Mouse (Mus musculus): Measurements from ENCODE around the gene Gm37240. TPM values are rescaled to one million over a fixed set of nuclear protein-coding genes. Genes with fewer than 3 reads are reported as not detected.
"Not testable (repeated sequence)": the region's sequence is repeated elsewhere in the genome, so short reads cannot be mapped to it uniquely, and the experiment has no call there.

Gene Gm37240
- polyA plus RNA-seq, 1 experiment from 2014 or later, result 0.08 TPM

DNA sequence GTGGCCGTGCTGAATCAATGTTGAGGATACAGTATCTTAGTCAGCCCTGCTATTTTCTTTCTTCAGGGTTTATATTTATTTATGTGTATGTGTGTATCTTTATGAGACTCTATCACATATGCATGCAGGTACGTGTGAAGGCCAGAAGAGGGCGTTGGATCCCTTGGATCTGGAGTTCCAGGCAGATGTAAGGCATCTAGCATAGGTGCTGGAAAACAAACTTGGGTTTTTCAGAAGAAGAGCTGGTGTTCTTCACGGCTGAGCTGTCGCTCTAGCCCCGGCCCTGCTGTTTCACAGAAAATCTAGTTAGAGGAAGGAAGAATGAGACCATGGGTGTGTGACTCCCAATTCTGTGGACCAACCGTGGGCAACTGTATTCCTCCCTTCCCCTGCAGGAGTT is 1229.3 kb downstream of the Gm37240 start:
- ATAC-seq (ENCODE audit: low FRiP score), result no peak
- Histone ChIP-seq H3K9ac (no peak overlapping the region), H3K36me3 (no peaks in the 10 kb centered on the region), H3K9me3 (no peaks in the 10 kb centered on the region), H3K27me3 (no peaks in the 10 kb centered on the region), H3K4me3 (no peak overlapping the region), H3K27ac (no peak overlapping the region), H3K4me1 (replicated peaks) (peaks cover 20% of the 10 kb centered on the region), H3K4me2 (no peak overlapping the region)
- 89% methylated on average over 7 of the region's 7 CpGs for WGBS

DNA sequence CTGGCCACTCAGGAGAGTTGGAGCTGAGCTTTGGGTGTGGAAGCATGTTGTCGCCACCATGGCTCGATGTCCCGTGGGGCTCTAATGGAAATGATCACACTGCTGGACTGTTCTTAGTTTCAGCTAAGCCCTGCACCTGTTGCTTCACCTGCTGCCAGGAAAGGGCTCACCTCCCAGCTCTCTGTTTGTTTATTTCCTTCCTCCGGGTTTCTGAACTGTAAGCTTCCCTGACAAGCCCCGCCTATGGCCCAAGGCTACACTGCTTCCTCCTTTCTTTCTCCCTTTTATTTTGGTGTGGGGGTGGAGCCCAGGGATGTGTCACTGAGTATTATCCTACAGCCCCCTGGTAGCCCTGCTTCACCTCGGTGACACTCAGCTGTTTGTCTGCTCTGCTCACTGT is 1230.1 kb downstream of the Gm37240 start:
- WGBS, result 68% methylated on average over 6 of the region's 6 CpGs
- Histone ChIP-seq H3K36me3 (no peaks in the 10 kb centered on the region), H3K9ac (no peak overlapping the region), H3K9me3 (no peaks in the 10 kb centered on the region), H3K4me1 (replicated peaks) (peaks cover 20% of the 10 kb centered on the region), H3K27me3 (0 out of 2 replicates have a peak, but pooled peaks cover 3% of the 10 kb centered on the region), H3K27ac (no peak overlapping the region), H3K4me2 (no peak overlapping the region), H3K4me3 (no peak overlapping the region)
- no peak for ATAC-seq (ENCODE audit: low FRiP score)

DNA sequence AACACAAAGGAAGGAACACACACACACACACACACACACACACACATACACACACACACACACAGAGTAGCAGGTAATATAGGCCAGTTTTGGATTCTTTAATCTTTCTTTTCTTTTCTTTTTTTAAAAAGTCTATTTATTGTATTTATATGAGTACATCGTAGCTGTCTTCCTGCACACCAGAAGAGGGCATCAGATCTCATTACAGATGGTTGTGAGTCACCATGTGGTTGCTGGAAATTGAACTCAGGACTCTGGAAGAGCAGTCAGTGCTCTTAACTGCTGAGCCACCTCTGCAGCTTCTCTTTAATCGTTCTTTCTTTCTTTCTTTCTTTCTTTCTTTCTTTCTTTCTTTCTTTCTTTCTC is 1231.5 kb downstream of the Gm37240 start:
- H3K9ac ChIP-seq; H3K9me3 ChIP-seq; H3K27ac ChIP-seq; H3K4me3 ChIP-seq; H3K4me2 ChIP-seq; ATAC-seq (ENCODE audit: low FRiP score); H3K27me3 ChIP-seq; H3K36me3 ChIP-seq: not testable (repeated sequence)
- H3K4me1 ChIP-seq (replicated peaks), result peaks cover 20% of the 10 kb centered on the region
- WGBS, result 85% methylated on average over 2 of the region's 2 CpGs

DNA sequence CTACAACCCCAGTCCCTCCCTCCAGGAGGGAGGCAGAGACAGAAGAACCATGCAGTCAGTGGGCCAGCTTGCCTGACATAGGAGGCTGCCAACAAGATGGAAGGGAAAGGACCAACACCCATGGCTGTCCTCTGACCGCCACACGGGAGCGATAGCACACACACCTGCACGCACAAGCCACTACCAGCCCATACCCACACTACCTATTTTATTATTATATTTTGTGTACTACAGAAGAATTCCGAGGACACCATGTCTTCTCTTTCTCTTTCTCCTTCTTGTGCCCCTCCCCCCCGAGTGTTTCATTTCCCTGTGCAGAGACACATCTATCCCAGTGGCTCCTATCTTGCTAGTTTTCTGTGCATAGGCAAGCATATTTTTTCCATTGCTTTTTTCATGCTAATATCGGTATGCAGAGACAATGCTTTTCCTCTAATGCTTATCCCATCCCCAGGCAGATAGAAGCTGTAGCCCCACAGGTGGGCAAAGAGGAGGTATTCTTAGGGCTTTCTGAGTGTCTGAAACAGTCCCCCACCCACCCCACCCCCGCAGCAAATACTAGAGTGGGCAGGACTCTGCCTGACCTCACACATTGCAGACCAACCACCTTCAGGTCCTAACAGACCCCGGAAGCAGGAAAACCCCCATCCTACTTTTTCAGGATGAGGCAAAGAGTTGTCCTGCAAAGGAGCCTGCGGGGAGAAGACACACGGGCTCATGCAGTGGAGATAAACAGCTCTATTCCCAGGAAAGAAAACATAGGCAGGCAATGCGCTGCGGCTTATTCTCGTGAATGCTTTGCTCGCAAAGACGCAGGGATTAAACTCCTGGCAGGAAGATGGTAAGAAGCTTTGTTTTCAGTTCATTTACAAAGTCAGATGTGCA is 1232.2 kb downstream of the Gm37240 start:
- WGBS, result 24% methylated on average over 16 of the region's 16 CpGs
- Histone ChIP-seq H3K4me1 (replicated peaks) (peaks cover 20% of the 10 kb centered on the region), H3K27ac (no peak overlapping the region), H3K36me3 (no peaks in the 10 kb centered on the region), H3K9me3 (no peaks in the 10 kb centered on the region), H3K4me2 (peak overlapping the region; percentile 34), H3K4me3 (no peak overlapping the region), H3K27me3 (0 out of 2 replicates have a peak, but pooled peaks cover 3% of the 10 kb centered on the region), H3K9ac (no peak overlapping the region)
- peak; percentile 21; the same call in 1 of the 2 replicates for ATAC-seq (ENCODE audit: low FRiP score)

DNA sequence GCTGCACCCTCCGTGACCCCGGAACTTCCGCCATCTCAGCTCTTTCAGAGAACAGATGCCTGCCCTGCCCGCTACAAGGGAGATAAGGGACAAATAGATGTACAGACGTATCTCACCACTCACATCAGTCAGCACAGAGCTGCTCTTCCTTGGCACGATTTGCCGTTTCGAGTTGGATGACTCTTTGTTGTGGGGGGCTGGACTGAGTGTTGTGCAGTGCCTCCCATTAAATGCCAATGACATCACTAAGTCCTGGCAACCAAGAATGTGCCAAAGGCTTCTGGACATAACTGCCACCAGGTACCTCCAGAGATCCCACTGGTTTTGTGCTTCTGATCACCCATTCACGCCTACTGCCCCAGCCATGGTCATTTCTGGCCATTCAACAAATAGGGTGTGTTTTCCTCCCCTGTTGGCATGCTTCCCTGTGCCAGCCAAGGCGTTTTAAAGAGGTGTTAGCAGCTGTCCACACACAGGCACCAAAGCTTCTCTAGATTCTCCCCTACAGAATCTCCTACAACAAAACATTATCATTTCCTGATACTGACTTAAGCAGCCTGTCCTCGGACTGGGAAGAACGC is 1233.0 kb downstream of the Gm37240 start:
- peak; percentile 63 for ATAC-seq (ENCODE audit: low FRiP score)
- H3K4me1 ChIP-seq (replicated peaks), result peaks cover 20% of the 10 kb centered on the region
- no peak overlapping the region for H3K27ac ChIP-seq
- 0 out of 2 replicates have a peak, but pooled peaks cover 3% of the 10 kb centered on the region for H3K27me3 ChIP-seq
- WGBS, result 31% methylated on average over 12 of the region's 12 CpGs
- no peaks in the 10 kb centered on the region for H3K9me3 ChIP-seq
- H3K4me3 ChIP-seq, result peak overlapping the region; percentile 17; the same call in 1 of the 2 replicates
- no peaks in the 10 kb centered on the region for H3K36me3 ChIP-seq
- no peak overlapping the region for H3K9ac ChIP-seq
- H3K4me2 ChIP-seq, result peak overlapping the region; percentile 39

DNA sequence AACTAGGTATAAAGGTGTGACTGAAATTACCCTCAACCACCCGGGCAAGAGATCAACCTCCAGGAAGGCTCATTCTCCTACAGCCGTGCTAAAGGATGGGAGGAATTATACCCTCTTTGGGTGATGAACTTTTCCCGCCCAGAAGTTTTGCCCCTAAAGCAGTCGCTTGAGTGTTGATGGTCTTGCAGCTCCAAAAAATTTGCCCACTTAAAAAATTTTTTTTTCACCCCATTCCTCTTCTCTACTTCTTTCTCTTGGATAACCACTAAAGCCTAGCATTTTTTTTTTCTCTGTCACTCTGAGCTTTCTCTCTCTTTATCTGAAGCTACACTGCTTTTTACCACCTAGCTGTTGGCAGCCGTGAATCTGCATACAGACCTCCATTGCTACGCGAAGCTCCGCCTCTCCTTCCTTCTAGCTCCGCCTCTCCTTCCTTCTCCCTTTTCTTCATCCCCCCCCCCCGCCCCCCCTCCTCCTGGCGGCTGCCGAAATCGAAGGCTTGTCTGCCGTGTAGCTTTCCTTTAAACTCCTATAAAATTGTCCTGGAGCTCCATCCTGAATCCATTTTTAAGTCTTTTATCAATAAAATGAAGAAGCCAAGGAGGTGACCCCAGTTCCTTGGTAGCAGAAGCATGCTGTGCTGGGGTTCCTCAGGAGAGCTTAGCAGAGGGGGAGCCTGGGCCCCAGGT is 1233.6 kb downstream of the Gm37240 start:
- no peak; the same call in 1 of the 2 replicates for ATAC-seq (ENCODE audit: low FRiP score)
- peaks cover 20% of the 10 kb centered on the region for H3K4me1 ChIP-seq (replicated peaks)
- H3K4me3 ChIP-seq, result peak overlapping the region; percentile 17; the same call in 1 of the 2 replicates
- no peaks in the 10 kb centered on the region for H3K9me3 ChIP-seq
- no peak overlapping the region for H3K27ac ChIP-seq
- H3K9ac ChIP-seq, result no peak overlapping the region
- 27% methylated on average over 14 of the region's 14 CpGs for WGBS
- no peaks in the 10 kb centered on the region for H3K36me3 ChIP-seq
- H3K4me2 ChIP-seq, result peak overlapping the region; percentile 39
- 0 out of 2 replicates have a peak, but pooled peaks cover 3% of the 10 kb centered on the region for H3K27me3 ChIP-seq

DNA sequence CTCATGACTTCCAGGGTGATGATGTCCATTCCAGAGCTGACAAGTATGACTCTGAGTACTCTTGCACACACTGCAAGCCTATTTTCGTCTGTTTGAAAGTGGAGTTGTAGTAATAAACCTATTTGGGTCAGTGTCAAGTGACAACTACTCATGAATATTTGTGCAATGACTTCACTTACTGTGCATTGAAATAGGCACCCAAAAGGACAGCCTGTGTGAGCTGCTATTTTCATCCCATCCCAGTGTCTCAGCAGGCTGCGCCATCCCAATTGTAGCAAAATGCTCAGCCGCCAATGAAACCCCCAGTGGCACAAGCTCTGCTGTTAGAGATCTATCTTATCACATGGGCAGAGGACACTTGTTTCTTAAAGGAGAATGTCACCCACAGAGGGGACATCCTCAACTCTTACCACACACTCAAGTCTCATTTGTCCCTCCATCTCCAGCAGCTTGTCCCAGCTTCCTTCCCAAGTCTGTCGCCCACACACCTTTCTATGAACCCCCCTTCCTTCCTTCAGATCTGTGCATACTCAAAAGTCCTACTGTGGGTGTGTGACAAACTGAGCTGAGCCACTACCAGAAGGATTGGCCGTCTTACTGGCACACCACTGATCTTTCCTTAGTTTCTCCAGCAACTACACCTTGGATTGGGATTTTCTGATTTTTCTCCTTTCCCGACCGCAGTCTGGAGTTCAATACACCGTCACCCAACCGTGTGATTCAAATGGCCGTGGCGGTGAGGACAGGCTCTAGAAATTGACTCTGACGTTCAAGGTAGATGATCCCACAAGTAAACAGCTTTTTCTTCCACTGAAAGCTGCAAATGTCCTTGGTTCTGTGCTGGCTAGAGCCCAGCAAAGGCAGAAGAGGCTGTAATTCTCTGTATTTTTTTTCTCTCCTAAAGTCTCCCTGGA is 1234.4 kb downstream of the Gm37240 start:
- no peak for ATAC-seq (ENCODE audit: low FRiP score)
- no peak overlapping the region for H3K4me2 ChIP-seq
- H3K4me1 ChIP-seq (replicated peaks), result peaks cover 20% of the 10 kb centered on the region
- 0 out of 2 replicates have a peak, but pooled peaks cover 3% of the 10 kb centered on the region for H3K27me3 ChIP-seq
- H3K27ac ChIP-seq, result no peak overlapping the region
- 79% methylated on average over 12 of the region's 12 CpGs for WGBS
- no peak overlapping the region for H3K9ac ChIP-seq
- H3K9me3 ChIP-seq, result no peaks in the 10 kb centered on the region
- no peak overlapping the region for H3K4me3 ChIP-seq
- H3K36me3 ChIP-seq, result no peaks in the 10 kb centered on the region

DNA sequence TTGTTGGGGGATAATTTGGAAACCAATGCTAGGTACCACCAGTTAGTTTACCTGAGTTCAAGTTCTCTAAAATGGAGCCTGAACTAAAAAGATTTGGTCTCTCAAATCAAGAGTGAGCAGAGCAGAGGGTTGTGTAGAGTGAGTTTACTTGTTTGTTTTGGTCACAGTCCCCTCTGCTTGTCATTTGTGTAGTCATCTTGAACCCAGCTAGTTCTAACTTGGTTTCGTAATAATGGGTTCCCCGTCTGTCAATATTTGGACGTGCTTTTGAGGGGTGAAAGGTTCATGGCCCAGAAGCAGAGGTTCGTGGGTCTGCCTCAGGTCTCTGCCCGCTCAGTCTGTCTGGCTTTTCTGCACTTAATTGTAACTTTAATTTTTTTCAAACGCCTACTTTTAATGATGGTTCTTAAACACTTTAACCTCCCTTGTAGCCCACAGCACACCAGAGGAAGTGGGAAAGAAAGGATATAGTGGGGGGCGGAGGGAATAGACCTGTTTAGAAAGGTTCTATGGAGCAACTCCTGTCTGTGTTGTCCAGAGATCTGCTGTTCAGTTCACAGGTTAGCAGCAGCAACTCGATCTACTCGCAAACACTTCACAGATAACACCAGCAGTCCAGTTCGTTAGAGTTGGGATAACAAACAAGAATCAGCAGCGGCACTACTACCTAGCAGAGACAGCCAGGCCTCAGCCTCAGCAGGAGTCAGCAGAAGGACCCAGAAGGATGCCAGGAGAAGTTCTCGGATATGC is 1237.6 kb downstream of the Gm37240 start:
- Histone ChIP-seq H3K4me1 (replicated peaks) (peaks cover 18% of the 10 kb centered on the region), H3K4me3 (no peak overlapping the region), H3K36me3 (no peaks in the 10 kb centered on the region), H3K27me3 (0 out of 2 replicates have a peak, but pooled peaks cover 3% of the 10 kb centered on the region), H3K9ac (no peak overlapping the region), H3K9me3 (no peaks in the 10 kb centered on the region), H3K27ac (no peak overlapping the region), H3K4me2 (no peak overlapping the region)
- 92% methylated on average over 12 of the region's 12 CpGs for WGBS
- no peak for ATAC-seq (ENCODE audit: low FRiP score)

DNA sequence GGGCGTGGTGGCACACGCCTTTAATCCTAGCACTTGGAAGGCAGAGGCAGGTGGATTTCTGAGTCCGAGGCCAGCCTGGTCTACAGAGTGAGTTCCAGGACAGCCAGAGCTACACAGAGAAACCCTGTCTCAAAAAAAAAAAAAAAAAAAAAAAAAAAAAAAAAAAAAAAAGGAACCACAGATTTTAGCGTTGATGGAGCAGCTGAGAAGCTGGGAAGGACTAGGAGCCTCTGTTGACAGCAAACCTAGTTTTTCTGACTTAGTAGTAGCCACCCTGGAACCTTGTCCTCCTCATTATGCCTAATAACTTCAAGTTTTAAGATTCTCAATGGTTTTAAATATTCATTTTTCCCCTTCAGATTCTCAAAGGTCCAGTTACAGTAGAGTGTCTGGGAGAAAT is 1239.2 kb downstream of the Gm37240 start:
- H3K36me3 ChIP-seq; H3K27ac ChIP-seq; H3K9ac ChIP-seq; H3K9me3 ChIP-seq; H3K4me2 ChIP-seq; H3K4me1 ChIP-seq (replicated peaks); H3K27me3 ChIP-seq; ATAC-seq (ENCODE audit: low FRiP score); H3K4me3 ChIP-seq: not testable (repeated sequence)
- WGBS, result 83% methylated on average over 4 of the region's 4 CpGs

DNA sequence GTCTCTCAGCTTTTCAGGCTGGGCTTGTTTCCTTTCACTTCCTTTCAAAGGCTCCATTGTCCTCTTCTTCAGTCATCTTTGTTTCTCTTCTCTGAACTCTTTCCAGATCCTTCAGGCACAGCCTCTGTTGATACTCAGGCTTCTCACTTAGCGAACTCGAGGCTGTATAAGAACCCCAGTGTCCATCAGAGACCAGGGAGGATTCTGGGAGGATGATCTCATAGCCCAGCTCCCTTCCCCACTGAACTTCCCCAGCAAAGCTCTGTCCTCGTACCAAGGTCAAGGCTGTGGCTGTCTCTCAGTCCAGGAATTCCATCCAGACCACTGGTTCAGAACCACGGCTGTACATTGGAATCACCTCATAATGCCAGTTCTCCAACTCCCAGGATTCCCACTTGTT is 1239.7 kb downstream of the Gm37240 start:
- no peaks in the 10 kb centered on the region for H3K9me3 ChIP-seq
- WGBS, result 25% methylated on average over 4 of the region's 4 CpGs
- no peak for ATAC-seq (ENCODE audit: low FRiP score)
- H3K4me2 ChIP-seq, result no peak overlapping the region
- H3K27me3 ChIP-seq, result 0 out of 2 replicates have a peak, but pooled peaks cover 1% of the 10 kb centered on the region
- H3K36me3 ChIP-seq, result no peaks in the 10 kb centered on the region
- H3K9ac ChIP-seq, result no peak overlapping the region
- H3K27ac ChIP-seq, result no peak overlapping the region
- no peak overlapping the region for H3K4me3 ChIP-seq
- H3K4me1 ChIP-seq (replicated peaks), result peaks cover 8% of the 10 kb centered on the region

DNA sequence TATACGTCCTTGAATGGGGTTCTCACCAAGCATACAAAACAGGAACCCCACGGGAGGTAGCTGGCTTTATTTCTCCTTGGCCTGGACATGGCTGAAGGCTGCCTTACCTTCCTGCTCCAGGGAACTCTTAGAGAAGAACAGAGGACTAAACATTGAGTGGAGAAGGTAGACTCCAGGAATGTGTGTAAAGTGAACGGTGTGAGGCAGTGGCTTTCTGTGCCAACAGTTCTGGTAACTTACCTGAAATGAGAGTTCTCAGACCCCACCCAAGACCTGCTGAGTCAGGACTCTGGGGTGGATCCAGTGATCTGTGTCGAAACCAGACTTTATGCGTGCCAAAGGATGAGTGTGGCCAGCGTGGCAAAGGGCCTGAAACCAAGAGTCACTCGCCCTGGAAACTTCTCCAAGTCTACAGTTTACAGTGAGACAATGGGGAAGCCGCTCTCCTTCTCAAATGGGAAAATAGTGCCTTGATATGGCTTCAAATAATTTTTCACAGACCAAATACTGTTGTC is 1240.9 kb downstream of the Gm37240 start:
- Histone ChIP-seq H3K9ac (no peak overlapping the region), H3K4me2 (no peak overlapping the region), H3K36me3 (no peaks in the 10 kb centered on the region), H3K27ac (no peak overlapping the region), H3K4me3 (no peak overlapping the region), H3K4me1 (replicated peaks) (peaks cover 8% of the 10 kb centered on the region), H3K9me3 (no peaks in the 10 kb centered on the region), H3K27me3 (0 out of 2 replicates have a peak, but pooled peaks cover 5% of the 10 kb centered on the region)
- ATAC-seq (ENCODE audit: low FRiP score), result no peak
- WGBS, result 77% methylated on average over 8 of the region's 8 CpGs
